Comparison of ENCODE assay signal across 10 mouse cellular contexts in the genomic region with DNA sequence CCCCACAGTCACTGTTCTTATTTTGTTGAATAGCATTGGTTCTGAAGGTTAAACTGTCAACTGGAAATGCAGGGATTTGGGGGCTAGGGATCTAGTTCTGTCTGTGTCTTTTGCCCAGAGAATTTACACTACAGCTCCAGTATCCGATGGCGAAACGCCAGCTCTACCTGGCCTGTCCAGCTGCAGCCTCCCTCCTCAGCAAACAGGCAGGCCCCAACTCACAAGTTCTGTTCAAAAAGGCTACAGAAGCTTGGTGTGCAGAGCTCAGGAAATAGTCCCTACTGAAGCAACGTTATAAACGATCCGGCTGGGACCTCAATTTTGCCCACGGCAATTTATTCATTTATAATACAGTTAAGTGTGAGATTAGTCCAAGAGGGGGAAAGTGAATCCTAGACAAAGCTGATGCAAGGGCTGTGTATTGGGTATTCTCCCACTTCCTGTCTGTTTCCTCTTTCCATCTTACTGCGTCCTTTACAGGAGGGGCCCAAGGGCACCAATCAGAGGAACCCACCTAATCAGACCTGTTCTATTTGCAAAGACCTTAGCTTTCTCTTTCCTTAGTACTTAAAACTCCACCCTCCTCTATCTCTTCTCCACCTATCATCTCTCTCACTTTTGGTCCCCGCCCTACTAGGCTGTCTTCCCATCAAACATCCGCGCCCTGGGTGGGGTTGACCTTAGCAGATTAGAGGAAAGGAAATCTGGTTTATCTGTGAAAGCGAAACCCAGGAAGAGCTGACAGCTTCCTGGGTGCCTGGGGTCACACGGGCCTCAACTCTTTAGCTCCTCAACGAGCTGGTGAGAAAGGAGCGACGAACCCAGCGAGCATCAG. TPM values are rescaled to one million over a fixed set of nuclear protein-coding genes. Genes with fewer than 3 reads are reported as not detected.
DNase-seq lines count a peak whose midpoint lies in the region; ATAC-seq and TF ChIP-seq lines count a peak whose summit lies in the region.
"Had no signal": no experiment of that assay in that cellular context is flagged by ENCODE, and none has a peak within 500 bp of the region (broad histone marks: within the 10 kb centered on the region; RNA-seq: fewer than 3 reads in every experiment).

No protein-coding gene starts in this region.

- H3K9ac ChIP-seq in lung, postnatal 0 days (replicated peaks; ENCODE audit: low read depth), result no peak overlapping the region
- H3K9ac ChIP-seq in stomach, embryonic 16.5 days (ENCODE audit: low read length), result no peak overlapping the region
- H3K9ac ChIP-seq: embryonic facial prominence, embryonic 15.5 days; lung, embryonic 14.5 days had no signal

- 44% methylated on average over 17 of the region's 17 CpGs for WGBS in lung, postnatal 0 days
- 41% methylated on average over 17 of the region's 17 CpGs for WGBS in stomach, embryonic 16.5 days

- no peaks in the 10 kb centered on the region for H3K9me3 ChIP-seq in lung, postnatal 0 days (ENCODE audit: low read length)
- H3K9me3 ChIP-seq in stomach, embryonic 16.5 days (replicated peaks; ENCODE audit: control insufficient read depth, low read length), result no peaks in the 10 kb centered on the region
- H3K9me3 ChIP-seq: embryonic facial prominence, embryonic 15.5 days had no signal

- no peak overlapping the region for H3K4me3 ChIP-seq in lung, postnatal 0 days (ENCODE audit: low read depth, low read length)
- H3K4me3 ChIP-seq in stomach, embryonic 16.5 days (replicated peaks; ENCODE audit: low read length), result no peak overlapping the region
- H3K4me3 ChIP-seq: embryonic facial prominence, embryonic 15.5 days had no signal

- no peaks in the 10 kb centered on the region for H3K36me3 ChIP-seq in lung, postnatal 0 days (ENCODE audit: insufficient read depth, low read length)
- no peaks in the 10 kb centered on the region for H3K36me3 ChIP-seq in stomach, embryonic 16.5 days (ENCODE audit: control insufficient read depth, insufficient read depth, low read length)
- H3K36me3 ChIP-seq: embryonic facial prominence, embryonic 15.5 days had no signal

- H3K27me3 ChIP-seq in lung, postnatal 0 days (replicated peaks; ENCODE audit: insufficient read depth, low read length), result no peaks in the 10 kb centered on the region
- no peaks in the 10 kb centered on the region for H3K27me3 ChIP-seq in stomach, embryonic 16.5 days (ENCODE audit: control insufficient read depth, insufficient read depth, low read length)
- H3K27me3 ChIP-seq: embryonic facial prominence, embryonic 15.5 days had no signal

- H3K27ac ChIP-seq in lung, postnatal 0 days (ENCODE audit: low read length), result no peak overlapping the region
- H3K27ac ChIP-seq in stomach, embryonic 16.5 days (ENCODE audit: low read length), result no peak overlapping the region; the same call in 1 of the 2 replicates
- H3K27ac ChIP-seq: embryonic facial prominence, embryonic 15.5 days had no signal

- H3K4me1 ChIP-seq in lung, postnatal 0 days (ENCODE audit: insufficient read depth, low read depth, low read length), result no peaks in the 10 kb centered on the region
- no peaks in the 10 kb centered on the region for H3K4me1 ChIP-seq in stomach, embryonic 16.5 days (ENCODE audit: control insufficient read depth, insufficient read depth, low read length)
- H3K4me1 ChIP-seq: embryonic facial prominence, embryonic 15.5 days had no signal

- TF ChIP-seq EP300 in lung, postnatal 0 days (IDR thresholded peaks at IDR 0.05), result no peak

- peak; percentile 3 for DNase-seq in adrenal gland, adult 2 months
- no peak for DNase-seq in adrenal gland, postnatal 10 days
- DNase-seq in lung, postnatal 0 days (ENCODE audit: low spot score), result peak; percentile 11
- no peak for DNase-seq in cerebellum, postnatal 25 days
- DNase-seq in gastrocnemius, postnatal 4 days (ENCODE audit: low spot score in 2 of 2), result no peak
- DNase-seq in urinary bladder, postnatal 10 days (ENCODE audit: low spot score), result no peak
- DNase-seq: lung, embryonic 14.5 days had no signal

- no peak for TF ChIP-seq CTCF in lung, postnatal 0 days (IDR thresholded peaks at IDR 0.05)

- peak; percentile 62 for ATAC-seq in common myeloid progenitor, adult 5-6 weeks (replicated peaks; ENCODE audit: low read depth, poor library complexity, severe bottlenecking)
- peak; percentile 14; the same call in 1 of the 2 replicates for ATAC-seq in lung, postnatal 0 days
- ATAC-seq in stomach, embryonic 16.5 days (ENCODE audit: insufficient read depth, low FRiP score), result peak; percentile 60; the same call in 1 of the 2 replicates

- no peak overlapping the region for H3K4me2 ChIP-seq in lung, postnatal 0 days (replicated peaks; ENCODE audit: low read depth, low read length)
- peak overlapping the region; percentile 1; the same call in 1 of the 2 replicates for H3K4me2 ChIP-seq in stomach, embryonic 16.5 days (ENCODE audit: low read depth, low read length)
- H3K4me2 ChIP-seq: embryonic facial prominence, embryonic 15.5 days; lung, embryonic 14.5 days had no signal

RNA-seq across cellular contexts. Expression of a gene that starts 16.7 kb away (rescaled TPM):
- 10 to 100 TPM; 18.9 to 24.7 TPM for total RNA-seq in adrenal gland, adult 2 months (2021)
- 4.6 and 5.1 TPM in 2 replicates for polyA plus RNA-seq in adrenal gland, adult 2 months (2012; rRNA removed)
- total RNA-seq in adrenal gland, postnatal 10 days (2021), result 10 to 100 TPM; 24.8 to 25.5 TPM
- total RNA-seq in common myeloid progenitor, adult 5-6 weeks (2017), result 35.6 and 36.2 TPM in 2 replicates
- polyA plus RNA-seq in lung, postnatal 0 days (2015; fragmentation: Nextera tagmentation; extraction: Ambion mirVana), result 38.3 and 42.5 TPM in 2 replicates
- polyA plus RNA-seq in stomach, embryonic 16.5 days (2015; fragmentation: Nextera tagmentation; extraction: Ambion mirVana), result 54.5 and 57.1 TPM in 2 replicates
- total RNA-seq in gastrocnemius, postnatal 4 days (2021), result 10 to 100 TPM; 36.3 to 37.7 TPM

Comparison
In these comparisons a context has a peak if more than half of its experiments do, and no peak if none do; other contexts are left out.
1. DNase-seq: peak in adrenal gland, adult 2 months (single experiment) and lung, postnatal 0 days (single experiment); none in adrenal gland, postnatal 10 days (single experiment), cerebellum, postnatal 25 days (0 of 2), gastrocnemius, postnatal 4 days (0 of 2) and urinary bladder, postnatal 10 days (single experiment).
2. Peak in every context shown above with its lines, with median percentiles within 50 percentile points of each other: ATAC-seq.